Mouse (Mus musculus): ENCODE data around the gene Teddm2. TPM values are rescaled to one million over a fixed set of nuclear protein-coding genes. Genes with fewer than 3 reads are reported as not detected.
"Not testable (repeated sequence)": the region's sequence is repeated elsewhere in the genome, so short reads cannot be mapped to it uniquely, and the experiment has no call there.

Gene Teddm2
- polyA plus RNA-seq, 1 experiment from 2014 or later = 0.36 TPM

DNA sequence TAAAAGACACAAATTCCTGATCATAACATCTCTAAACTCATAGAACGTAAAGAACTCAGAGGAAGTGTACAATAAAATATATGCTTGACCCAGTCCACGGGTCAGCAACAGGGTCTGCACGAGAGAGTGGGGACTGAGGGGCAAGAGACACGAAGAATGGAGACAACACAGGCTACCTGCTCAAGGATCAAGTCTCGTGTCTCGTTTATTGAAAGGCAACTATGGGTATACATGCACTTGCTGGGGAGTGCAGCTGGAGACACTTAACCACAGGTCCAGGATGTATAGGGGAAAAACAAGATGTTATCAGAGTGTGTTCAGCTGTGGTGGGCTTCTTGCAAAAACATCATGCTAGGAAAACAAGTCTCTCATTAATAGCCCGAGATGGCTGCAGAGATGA, 47.3 kb downstream of the Teddm2 start:
- not testable (repeated sequence) for H3K4me2 ChIP-seq; H3K27ac ChIP-seq; ATAC-seq; H3K9me3 ChIP-seq (replicated peaks); H3K4me1 ChIP-seq; H3K4me3 ChIP-seq; H3K36me3 ChIP-seq; H3K9ac ChIP-seq; H3K27me3 ChIP-seq (replicated peaks)
- 44% methylated on average over 7 of the region's 7 CpGs for WGBS (ENCODE audit: insufficient replicate concordance)

DNA sequence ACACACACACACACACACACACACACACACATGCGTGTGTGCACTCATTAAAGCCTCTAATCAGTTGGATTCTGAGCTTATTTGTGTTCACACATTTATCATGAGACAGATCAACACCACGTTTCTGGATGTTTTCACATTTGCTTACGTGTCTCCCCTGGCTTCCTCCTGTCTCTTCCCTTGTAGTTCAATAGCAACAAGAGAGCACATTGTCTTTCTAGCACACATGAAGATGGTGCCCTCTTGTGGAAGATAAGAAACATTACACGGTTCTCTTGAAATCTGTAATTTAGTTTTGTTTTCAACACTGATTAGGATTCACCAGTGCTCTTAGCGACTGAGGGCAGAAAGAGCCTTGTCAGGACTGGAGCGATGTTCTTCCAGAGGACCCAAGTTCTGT, 53.2 kb downstream of the Teddm2 start:
- Histone ChIP-seq H3K4me3 (no peak overlapping the region), H3K27me3 (replicated peaks) (no peaks in the 10 kb centered on the region), H3K36me3 (no peaks in the 10 kb centered on the region), H3K4me2 (no peak overlapping the region), H3K9me3 (replicated peaks) (no peaks in the 10 kb centered on the region), H3K4me1 (no peaks in the 10 kb centered on the region), H3K9ac (no peak overlapping the region), H3K27ac (no peak overlapping the region)
- WGBS (ENCODE audit: insufficient replicate concordance) = 23% methylated on average over 6 of the region's 6 CpGs
- ATAC-seq = no peak

- WGBS (ENCODE audit: insufficient replicate concordance) = 74% methylated on average over 7 of the region's 7 CpGs
Observed at GRCm38 (mm10) chr1:153846420-153846819, 53.6 kb downstream of the Teddm2 start.

DNA sequence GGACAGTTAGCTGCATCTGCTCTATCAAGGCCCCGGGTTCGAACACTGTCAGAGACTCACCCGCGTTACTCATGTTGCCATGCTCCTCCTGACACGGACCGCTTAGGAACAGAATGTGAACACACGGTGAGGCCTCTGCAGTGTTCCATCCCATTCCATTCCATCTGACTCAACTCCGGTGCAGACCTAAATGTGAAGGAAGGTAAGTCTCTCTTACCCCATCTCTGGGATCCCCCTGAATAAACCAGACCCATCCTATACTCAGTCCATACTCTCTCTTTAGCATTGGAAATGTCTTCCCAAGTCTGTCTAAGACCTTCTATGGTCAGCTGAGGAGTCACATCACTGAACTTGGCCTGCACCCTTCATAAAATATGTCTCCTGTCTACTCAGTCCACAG, 56.0 kb downstream of the Teddm2 start, which contains the start of gene Rgsl1:
Rgsl1 (minus strand) TSS at position 101 of the 400 bp plus-strand sequence.
- no peak within 1 kb of the TSS for H3K4me3 ChIP-seq
- no peaks in the 10 kb centered on the region for H3K4me1 ChIP-seq
- 88% methylated on average over 8 of the region's 8 CpGs for WGBS (ENCODE audit: insufficient replicate concordance)
- no peaks in the 10 kb centered on the region for H3K27me3 ChIP-seq (replicated peaks)
- H3K9ac ChIP-seq = no peak within 1 kb of the TSS
- H3K9me3 ChIP-seq (replicated peaks) = no peaks in the 10 kb centered on the region
- no peaks in the 10 kb centered on the region for H3K36me3 ChIP-seq
- H3K4me2 ChIP-seq = no peak within 1 kb of the TSS
- ATAC-seq = no peak
- no peak within 1 kb of the TSS for H3K27ac ChIP-seq

More at GRCm38 (mm10) chr1:153846420-153846819, 53.6 kb downstream of the Teddm2 start:
- ATAC-seq = no peak
- no peak overlapping the region for H3K4me3 ChIP-seq
- no peak overlapping the region for H3K9ac ChIP-seq
- no peaks in the 10 kb centered on the region for H3K9me3 ChIP-seq (replicated peaks)
- H3K27ac ChIP-seq = no peak overlapping the region
- H3K27me3 ChIP-seq (replicated peaks) = no peaks in the 10 kb centered on the region
- H3K36me3 ChIP-seq = no peaks in the 10 kb centered on the region
- H3K4me2 ChIP-seq = no peak overlapping the region
- H3K4me1 ChIP-seq = no peaks in the 10 kb centered on the region

- H3K27me3 ChIP-seq (replicated peaks) = no peaks in the 10 kb centered on the region
- H3K4me1 ChIP-seq = no peaks in the 10 kb centered on the region
- H3K36me3 ChIP-seq = no peaks in the 10 kb centered on the region
- no peak overlapping the region for H3K9ac ChIP-seq
- H3K27ac ChIP-seq = no peak overlapping the region
- no peak overlapping the region for H3K4me2 ChIP-seq
- no peak for ATAC-seq
- no peaks in the 10 kb centered on the region for H3K9me3 ChIP-seq (replicated peaks)
- H3K4me3 ChIP-seq = no peak overlapping the region
- 69% methylated on average over 11 of the region's 11 CpGs for WGBS (ENCODE audit: insufficient replicate concordance)
Observed at GRCm38 (mm10) chr1:153842121-153842740, 57.8 kb downstream of the Teddm2 start.

DNA sequence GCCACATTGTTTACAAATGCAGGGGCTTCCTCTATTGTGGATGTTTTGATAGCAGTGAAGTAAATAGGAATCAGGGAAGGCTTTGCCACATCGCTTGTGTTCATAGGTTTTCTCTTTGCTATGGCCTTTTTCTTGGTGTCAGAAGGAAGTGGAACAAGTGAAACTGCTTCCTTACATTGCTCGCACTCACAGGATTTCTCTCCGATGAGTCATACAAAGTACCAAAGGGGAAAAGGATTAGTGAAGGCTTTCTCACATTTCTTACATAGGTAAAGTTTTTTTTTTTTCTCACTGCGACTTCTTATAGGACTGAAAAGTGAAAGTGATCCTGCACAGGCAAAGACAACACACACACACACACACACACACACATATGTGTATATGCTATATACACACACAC, 64.0 kb downstream of the Teddm2 start:
- Histone ChIP-seq H3K4me3 (no peak overlapping the region), H3K9ac (no peak overlapping the region), H3K27me3 (replicated peaks) (no peaks in the 10 kb centered on the region), H3K4me1 (no peaks in the 10 kb centered on the region), H3K27ac (no peak overlapping the region), H3K4me2 (no peak overlapping the region), H3K9me3 (replicated peaks) (no peaks in the 10 kb centered on the region), H3K36me3 (no peaks in the 10 kb centered on the region)
- no peak for ATAC-seq
- WGBS (ENCODE audit: insufficient replicate concordance) = 42% methylated on average over 4 of the region's 4 CpGs

GRCm38 (mm10) chr1:153830746-153831145, 69.3 kb downstream of the Teddm2 start:
- Histone ChIP-seq H3K9ac (no peak overlapping the region), H3K27me3 (replicated peaks) (no peaks in the 10 kb centered on the region), H3K4me3 (no peak overlapping the region), H3K4me2 (no peak overlapping the region), H3K4me1 (no peaks in the 10 kb centered on the region), H3K9me3 (replicated peaks) (no peaks in the 10 kb centered on the region), H3K36me3 (no peaks in the 10 kb centered on the region), H3K27ac (no peak overlapping the region)
- no peak for ATAC-seq
- 62% methylated on average over 4 of the region's 4 CpGs for WGBS (ENCODE audit: insufficient replicate concordance)

DNA sequence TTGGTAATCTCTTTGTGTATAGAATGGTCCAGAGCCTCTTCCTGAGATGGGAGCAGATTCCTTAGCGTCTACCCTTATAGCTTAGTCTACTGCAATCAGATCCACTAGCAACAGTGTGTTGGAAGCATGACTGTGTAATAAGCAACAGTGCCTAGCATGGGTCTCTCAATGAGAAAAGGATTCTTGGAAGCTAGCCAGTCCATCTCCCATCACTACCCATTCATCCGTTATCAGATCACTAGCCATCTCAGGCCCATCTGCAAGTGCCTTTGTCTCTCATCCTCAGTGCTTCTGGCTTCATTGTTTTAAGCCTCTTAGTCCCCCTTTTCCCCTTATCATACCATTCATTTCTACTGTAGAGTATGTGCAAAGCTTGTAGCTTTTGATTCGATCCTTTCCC, 79.8 kb downstream of the Teddm2 start:
- no peak overlapping the region for H3K9ac ChIP-seq
- no peak for ATAC-seq
- H3K36me3 ChIP-seq = no peaks in the 10 kb centered on the region
- no peaks in the 10 kb centered on the region for H3K9me3 ChIP-seq (replicated peaks)
- no peaks in the 10 kb centered on the region for H3K4me1 ChIP-seq
- H3K27me3 ChIP-seq (replicated peaks) = no peaks in the 10 kb centered on the region
- H3K27ac ChIP-seq = no peak overlapping the region
- H3K4me2 ChIP-seq = no peak overlapping the region
- no peak overlapping the region for H3K4me3 ChIP-seq
- 68% methylated on average over 3 of the region's 3 CpGs for WGBS (ENCODE audit: insufficient replicate concordance)

DNA sequence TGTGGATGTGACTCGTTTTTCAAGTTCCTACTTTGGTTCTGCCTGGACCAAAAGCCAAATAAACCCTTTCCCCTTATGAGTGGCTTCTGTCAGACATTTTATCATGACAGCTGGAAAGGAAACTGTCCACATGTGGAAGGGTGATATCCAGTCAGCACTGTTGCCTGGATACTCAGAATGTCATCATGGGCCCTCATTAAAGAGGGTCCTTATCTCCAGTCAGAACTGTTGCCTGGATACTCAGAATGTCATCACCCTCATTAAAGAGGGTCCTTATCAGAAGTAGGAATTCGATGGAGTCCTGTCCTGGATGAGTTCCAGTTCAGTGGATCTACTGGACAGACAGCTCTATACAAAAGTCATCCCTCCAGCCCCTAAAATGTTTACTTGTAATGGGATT, 85.8 kb downstream of the Teddm2 start:
- ATAC-seq = no peak
- no peak overlapping the region for H3K27ac ChIP-seq
- no peak overlapping the region for H3K4me2 ChIP-seq
- H3K36me3 ChIP-seq = no peaks in the 10 kb centered on the region
- H3K27me3 ChIP-seq (replicated peaks) = no peaks in the 10 kb centered on the region
- no peak overlapping the region for H3K4me3 ChIP-seq
- H3K9me3 ChIP-seq (replicated peaks) = no peaks in the 10 kb centered on the region
- H3K9ac ChIP-seq = no peak overlapping the region
- H3K4me1 ChIP-seq = no peaks in the 10 kb centered on the region
- 23% methylated on average over 2 of the region's 2 CpGs for WGBS (ENCODE audit: insufficient replicate concordance)

GRCm38 (mm10) chr1:153807390-153807993, 92.5 kb downstream of the Teddm2 start:
- Histone ChIP-seq H3K4me2 (peak overlapping the region; percentile 36), H3K9me3 (replicated peaks) (no peaks in the 10 kb centered on the region), H3K27ac (no peak overlapping the region), H3K27me3 (replicated peaks) (no peaks in the 10 kb centered on the region), H3K4me1 (no peaks in the 10 kb centered on the region), H3K9ac (no peak overlapping the region), H3K4me3 (no peak overlapping the region), H3K36me3 (no peaks in the 10 kb centered on the region)
- ATAC-seq = no peak
- WGBS (ENCODE audit: insufficient replicate concordance) = 23% methylated on average over 13 of the region's 13 CpGs

- Histone ChIP-seq H3K4me2 (no peak overlapping the region), H3K4me3 (no peak overlapping the region), H3K36me3 (no peaks in the 10 kb centered on the region), H3K4me1 (no peaks in the 10 kb centered on the region), H3K27ac (no peak overlapping the region), H3K9me3 (replicated peaks) (no peaks in the 10 kb centered on the region), H3K9ac (no peak overlapping the region), H3K27me3 (replicated peaks) (no peaks in the 10 kb centered on the region)
- ATAC-seq = no peak
- WGBS (ENCODE audit: insufficient replicate concordance) = 57% methylated on average over 8 of the region's 8 CpGs
Observed at GRCm38 (mm10) chr1:153803530-153803929, 96.5 kb downstream of the Teddm2 start.

- no peak for ATAC-seq
- Histone ChIP-seq H3K27ac (no peak overlapping the region), H3K27me3 (replicated peaks) (no peaks in the 10 kb centered on the region), H3K9me3 (replicated peaks) (no peaks in the 10 kb centered on the region), H3K4me3 (no peak overlapping the region), H3K36me3 (no peaks in the 10 kb centered on the region), H3K4me2 (no peak overlapping the region), H3K4me1 (no peaks in the 10 kb centered on the region), H3K9ac (no peak overlapping the region)
- 70% methylated on average over 7 of the region's 7 CpGs for WGBS (ENCODE audit: insufficient replicate concordance)
Observed at GRCm38 (mm10) chr1:153802691-153803090, 97.3 kb downstream of the Teddm2 start.

All from liver, embryonic 12.5 days (tissue).